Mouse (Mus musculus) ES-E14 (cell line): ENCODE data around the gene Zdhhc24. TPM values are rescaled to one million over a fixed set of nuclear protein-coding genes. Genes with fewer than 3 reads are reported as not detected.

Source experiments
- DNase-seq: peaks from one replicate; pipeline ENCODE4 v3.0.0-alpha.2; 2013; ENCODE audit warnings: low read depth, low spot score
- H3K27ac ChIP-seq: 2 replicates; pipeline ENCODE4 v1.5.1; 2012; ENCODE audit warnings: low read depth, mild to moderate bottlenecking, low read length, moderate library complexity, mixed read lengths; ENCODE audit not compliant: poor library complexity, insufficient read depth, severe bottlenecking
- H3K36me3 ChIP-seq: 2 replicates; pipeline ENCODE4 v1.6.1; 2012; ENCODE audit warnings: mild to moderate bottlenecking, low read length, moderate library complexity, mixed read lengths; ENCODE audit not compliant: control insufficient read depth, poor library complexity, insufficient read depth, severe bottlenecking
- H3K4me1 ChIP-seq, 2 experiments: fragments of 150-350 bp in 1 of 2; sonication (generic) in 1 of 2; 2 replicates each; pipeline ENCODE4 v1.6.1; 2012; ENCODE audit warnings: low read length in 2 of 2, mild to moderate bottlenecking in 1 of 2, mixed read lengths in 1 of 2; ENCODE audit not compliant: control insufficient read depth in 2 of 2, insufficient read depth in 2 of 2, poor library complexity in 1 of 2
- H3K4me3 ChIP-seq, 2 experiments: fragments of 150-350 bp in 1 of 2; sonication (generic) in 1 of 2; 2 replicates each; pipeline ENCODE4 v1.5.1; 2012; ENCODE audit warnings: low read length in 2 of 2, low read depth in 1 of 2, mild to moderate bottlenecking in 1 of 2, mixed read lengths in 1 of 2; ENCODE audit not compliant: insufficient read depth in 1 of 2, poor library complexity in 1 of 2, severe bottlenecking in 1 of 2
- H3K9ac ChIP-seq: 2 replicates; pipeline ENCODE4 v1.6.1; 2012; ENCODE audit warnings: low read depth, mild to moderate bottlenecking, low read length, mixed read lengths; ENCODE audit not compliant: poor library complexity, insufficient read depth, severe bottlenecking
- H3K9me3 ChIP-seq: fragments of 150-350 bp; sonication (generic); 2 replicates; pipeline ENCODE4 v1.6.1; 2012; ENCODE audit warnings: low read depth, mild to moderate bottlenecking, low read length; ENCODE audit not compliant: control insufficient read depth, insufficient read depth
- CHD2 ChIP-seq: IDR thresholded peaks from 2 replicates; pipeline ENCODE4 v1.6.1; 2014; ENCODE audit warnings: mild to moderate bottlenecking, low read depth, low read length, inconsistent platforms
- HCFC1 ChIP-seq: IDR thresholded peaks from 2 replicates; pipeline ENCODE4 v1.6.1; 2012; ENCODE audit warnings: low read length, inconsistent platforms, borderline replicate concordance; ENCODE audit not compliant: insufficient read depth
- MAFK ChIP-seq: IDR thresholded peaks from 2 replicates; pipeline ENCODE4 v1.6.1; 2014; ENCODE audit warnings: mild to moderate bottlenecking, low read depth, low read length, inconsistent platforms; ENCODE audit not compliant: insufficient read depth
- ZC3H11A ChIP-seq: IDR thresholded peaks from 2 replicates; pipeline ENCODE4 v1.6.1; 2012; ENCODE audit warnings: low read depth, mild to moderate bottlenecking, inconsistent platforms, low read length, borderline replicate concordance
- ZNF384 ChIP-seq: IDR thresholded peaks from 2 replicates; pipeline ENCODE4 v1.6.1; 2012; ENCODE audit warnings: low read depth, low read length, inconsistent platforms
- in situ Hi-C, 2 experiments: fragments of 600-800 bp; cut with MboI; formaldehyde crosslinking; loops; one replicate each; pipeline ENCODE4 v1.15.1; 2025; ENCODE audit warnings: low sequenced_read_pairs in 2 of 2, inconsistent platforms in 1 of 2; ENCODE audit not compliant: unreplicated experiment in 2 of 2
- total RNA-seq: library from RNA; depleted of rRNA; stranded (reverse); fragments of 300-350 nt; gene quantifications from 2 replicates; pipeline ENCODE4 v1.2.3, GENCODE M21; 2012

Zdhhc24 gene
- total RNA-seq, 1 experiment, result 12.4 TPM

- Histone ChIP-seq H3K27ac (no peak within 1 kb of the TSS), H3K4me3 (peak within 1 kb of the TSS; percentile 67 to 73), H3K36me3 (no peaks in the 10 kb centered on the region), H3K9me3 (no peaks in the 10 kb centered on the region), H3K4me1 (peaks cover 7% of the 10 kb centered on the region in 2 experiments), H3K9ac (peak within 1 kb of the TSS; percentile 64)
- DNase-seq, result no peak
- TF ChIP-seq HCFC1 (no peak), CHD2 (no peak), ZNF384 (no peak), ZC3H11A (no peak), MAFK (no peak)
- in situ Hi-C loops, result no loop called here
Observed at GRCm38 (mm10) chr19:4854552-4855469, 23.7 kb upstream of the Zdhhc24 start, which contains the start of gene Ctsf. Gene Ctsf, plus strand, starts transcription at chr19:4855130.

- Histone ChIP-seq H3K4me1 (peaks cover 7% of the 10 kb centered on the region in 2 experiments), H3K9me3 (no peaks in the 10 kb centered on the region), H3K36me3 (no peaks in the 10 kb centered on the region), H3K27ac (no peak overlapping the region), H3K4me3 (peak overlapping the region; percentile 67 to 73), H3K9ac (peak overlapping the region; percentile 64)
- in situ Hi-C loops, result no loop called here
- no peak for DNase-seq
- TF ChIP-seq ZC3H11A (no peak), ZNF384 (no peak), HCFC1 (no peak), MAFK (no peak)
Observed at GRCm38 (mm10) chr19:4855470-4855820, 23.0 kb upstream of the Zdhhc24 start.

DNA sequence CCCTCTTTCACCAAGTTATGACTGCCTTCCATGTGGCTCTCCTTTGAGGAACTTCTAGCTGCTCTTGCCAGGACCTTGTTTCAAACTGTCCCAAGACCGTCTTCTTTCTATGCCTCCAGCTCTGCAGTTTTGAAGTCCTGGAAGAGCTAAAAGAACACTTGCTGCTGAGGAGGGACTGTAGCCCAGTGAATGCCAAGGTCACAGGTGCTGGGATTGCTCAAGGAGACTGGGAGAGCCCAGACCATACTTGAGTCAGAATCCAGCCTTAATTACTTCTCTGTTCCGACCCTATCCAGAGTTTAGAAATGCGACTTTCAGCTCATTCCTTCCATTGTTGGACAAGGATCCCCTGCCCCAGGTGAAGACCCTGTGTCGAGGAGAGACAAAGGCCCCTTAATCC lies 22.5 kb upstream of the Zdhhc24 start:
- Histone ChIP-seq H3K27ac (no peak overlapping the region), H3K4me1 (peaks cover 2 to 7% of the 10 kb centered on the region in 2 experiments; a peak in 3 of 4 replicates), H3K9me3 (no peaks in the 10 kb centered on the region), H3K9ac (no peak overlapping the region), H3K4me3 (no peak overlapping the region), H3K36me3 (no peaks in the 10 kb centered on the region)
- in situ Hi-C loops, result no loop called here
- DNase-seq, result no peak
- TF ChIP-seq ZC3H11A (no peak), MAFK (no peak), ZNF384 (no peak), HCFC1 (no peak), CHD2 (no peak)

GRCm38 (mm10) chr19:4859081-4859480 lies 19.4 kb upstream of the Zdhhc24 start:
- no peak overlapping the region for H3K4me3 ChIP-seq
- in situ Hi-C loops, result no loop called here
- no peak overlapping the region for H3K9ac ChIP-seq
- no peak overlapping the region for H3K27ac ChIP-seq
- TF ChIP-seq HCFC1 (no peak), MAFK (no peak), ZC3H11A (no peak), ZNF384 (no peak), CHD2 (no peak)
- no peaks in the 10 kb centered on the region; the same call in 1 of the 2 replicates for H3K36me3 ChIP-seq
- no peak for DNase-seq
- H3K4me1 ChIP-seq, result peaks cover 0 to 6% of the 10 kb centered on the region in 2 experiments; a peak in 1 of 4 replicates
- no peaks in the 10 kb centered on the region for H3K9me3 ChIP-seq

GRCm38 (mm10) chr19:4863048-4863447 lies 15.4 kb upstream of the Zdhhc24 start:
- Histone ChIP-seq H3K36me3 (no peaks in the 10 kb centered on the region; the same call in 1 of the 2 replicates), H3K27ac (no peak overlapping the region), H3K9me3 (no peaks in the 10 kb centered on the region), H3K9ac (no peak overlapping the region), H3K4me3 (no peak overlapping the region), H3K4me1 (peaks cover 2 to 13% of the 10 kb centered on the region in 2 experiments; a peak in 2 of 4 replicates)
- no peak for DNase-seq
- in situ Hi-C loops, result no loop called here
- no peak for TF ChIP-seq HCFC1
